Mouse (Mus musculus): Measurements from ENCODE around the gene Trim2. TPM values are rescaled to one million over a fixed set of nuclear protein-coding genes. Genes with fewer than 3 reads are reported as not detected.

Gene Trim2
- polyA plus RNA-seq, 1 experiment from 2014 or later, result 117 TPM

- Histone ChIP-seq H3K36me3 (ENCODE audit: control insufficient read depth, insufficient read depth, low read length) (no peaks in the 10 kb centered on the region), H3K27ac (ENCODE audit: low read depth, low read length) (peak overlapping the region; percentile 84; the same call in 1 of the 2 replicates), H3K4me3 (ENCODE audit: low read depth, low read length) (peak overlapping the region; percentile 47), H3K4me2 (ENCODE audit: low read length) (peak overlapping the region; percentile 60), H3K4me1 (ENCODE audit: control insufficient read depth, insufficient read depth, low read length) (peaks cover 65% of the 10 kb centered on the region), H3K27me3 (replicated peaks; ENCODE audit: control insufficient read depth, insufficient read depth, low read length) (no peaks in the 10 kb centered on the region), H3K9me3 (replicated peaks; ENCODE audit: control insufficient read depth, low read length) (no peaks in the 10 kb centered on the region), H3K9ac (ENCODE audit: low read length) (peak overlapping the region; percentile 66)
- 7% methylated on average over 2 of the region's 2 CpGs for WGBS
- ATAC-seq (no peak), DNase-seq (ENCODE audit: low spot score) (no peak)
Measured at GRCm38 (mm10) chr3:84219166-84219710, 87.4 kb downstream of the Trim2 start.

- H3K27me3 ChIP-seq (replicated peaks; ENCODE audit: control insufficient read depth, insufficient read depth, low read length), result no peaks in the 10 kb centered on the region
- ATAC-seq, result no peak
- H3K4me2 ChIP-seq (ENCODE audit: low read length), result peak overlapping the region; percentile 60
- no peaks in the 10 kb centered on the region for H3K9me3 ChIP-seq (replicated peaks; ENCODE audit: control insufficient read depth, low read length)
- peaks cover 69% of the 10 kb centered on the region for H3K4me1 ChIP-seq (ENCODE audit: control insufficient read depth, insufficient read depth, low read length)
- H3K9ac ChIP-seq (ENCODE audit: low read length), result peak overlapping the region; percentile 66
- WGBS, result 39% methylated on average over 2 of the region's 2 CpGs
- no peaks in the 10 kb centered on the region for H3K36me3 ChIP-seq (ENCODE audit: control insufficient read depth, insufficient read depth, low read length)
- H3K4me3 ChIP-seq (ENCODE audit: low read depth, low read length), result peak overlapping the region; percentile 47
- DNase-seq (ENCODE audit: low spot score), result no peak
- peak overlapping the region; percentile 56; the same call in 1 of the 2 replicates for H3K27ac ChIP-seq (ENCODE audit: low read depth, low read length)
Measured at GRCm38 (mm10) chr3:84218498-84218897, 88.2 kb downstream of the Trim2 start.

- Histone ChIP-seq H3K9me3 (replicated peaks; ENCODE audit: control insufficient read depth, low read length) (no peaks in the 10 kb centered on the region), H3K4me1 (ENCODE audit: control insufficient read depth, insufficient read depth, low read length) (peaks cover 69% of the 10 kb centered on the region), H3K36me3 (ENCODE audit: control insufficient read depth, insufficient read depth, low read length) (no peaks in the 10 kb centered on the region), H3K9ac (ENCODE audit: low read length) (peak overlapping the region; percentile 66), H3K4me3 (ENCODE audit: low read depth, low read length) (peak overlapping the region; percentile 47), H3K27me3 (replicated peaks; ENCODE audit: control insufficient read depth, insufficient read depth, low read length) (no peaks in the 10 kb centered on the region), H3K27ac (ENCODE audit: low read depth, low read length) (peak overlapping the region; percentile 56; the same call in 1 of the 2 replicates), H3K4me2 (ENCODE audit: low read length) (peak overlapping the region; percentile 60)
- 9% methylated on average over 4 of the region's 4 CpGs for WGBS
- DNase-seq (ENCODE audit: low spot score) (no peak), ATAC-seq (no peak)
Measured at GRCm38 (mm10) chr3:84217961-84218351, 88.7 kb downstream of the Trim2 start.

- no peak for ATAC-seq
- peak overlapping the region; percentile 66; the same call in 1 of the 2 replicates for H3K9ac ChIP-seq (ENCODE audit: low read length)
- no peaks in the 10 kb centered on the region for H3K36me3 ChIP-seq (ENCODE audit: control insufficient read depth, insufficient read depth, low read length)
- H3K27me3 ChIP-seq (replicated peaks; ENCODE audit: control insufficient read depth, insufficient read depth, low read length), result no peaks in the 10 kb centered on the region
- H3K27ac ChIP-seq (ENCODE audit: low read depth, low read length), result peak overlapping the region; percentile 56; the same call in 1 of the 2 replicates
- 38% methylated on average over 12 of the region's 12 CpGs for WGBS
- H3K4me2 ChIP-seq (ENCODE audit: low read length), result peak overlapping the region; percentile 60
- no peak for DNase-seq (ENCODE audit: low spot score)
- no peaks in the 10 kb centered on the region for H3K9me3 ChIP-seq (replicated peaks; ENCODE audit: control insufficient read depth, low read length)
- H3K4me1 ChIP-seq (ENCODE audit: control insufficient read depth, insufficient read depth, low read length), result peaks cover 69% of the 10 kb centered on the region
- H3K4me3 ChIP-seq (ENCODE audit: low read depth, low read length), result peak overlapping the region; percentile 47
Measured at GRCm38 (mm10) chr3:84217118-84217960, 89.3 kb downstream of the Trim2 start.

GRCm38 (mm10) chr3:84215743-84216360, 90.8 kb downstream of the Trim2 start:
- ATAC-seq, result peak; percentile 33
- Histone ChIP-seq H3K27me3 (replicated peaks; ENCODE audit: control insufficient read depth, insufficient read depth, low read length) (no peaks in the 10 kb centered on the region), H3K27ac (ENCODE audit: low read depth, low read length) (peak overlapping the region; percentile 76), H3K36me3 (ENCODE audit: control insufficient read depth, insufficient read depth, low read length) (no peaks in the 10 kb centered on the region), H3K4me2 (ENCODE audit: low read length) (peak overlapping the region; percentile 33), H3K9me3 (replicated peaks; ENCODE audit: control insufficient read depth, low read length) (no peaks in the 10 kb centered on the region), H3K9ac (ENCODE audit: low read length) (peak overlapping the region; percentile 43; the same call in 1 of the 2 replicates), H3K4me1 (ENCODE audit: control insufficient read depth, insufficient read depth, low read length) (peaks cover 62% of the 10 kb centered on the region), H3K4me3 (ENCODE audit: low read depth, low read length) (no peak overlapping the region)
- WGBS, result 51% methylated on average over 15 of the region's 15 CpGs
- peak; percentile 78 for DNase-seq (ENCODE audit: low spot score)

- no peak overlapping the region for H3K4me3 ChIP-seq (ENCODE audit: low read depth, low read length)
- peak; percentile 43 for ATAC-seq
- no peaks in the 10 kb centered on the region for H3K27me3 ChIP-seq (replicated peaks; ENCODE audit: control insufficient read depth, insufficient read depth, low read length)
- peak; percentile 72 for DNase-seq (ENCODE audit: low spot score)
- H3K4me2 ChIP-seq (ENCODE audit: low read length), result peak overlapping the region; percentile 33
- H3K27ac ChIP-seq (ENCODE audit: low read depth, low read length), result peak overlapping the region; percentile 76
- peak overlapping the region; percentile 43 for H3K9ac ChIP-seq (ENCODE audit: low read length)
- no peaks in the 10 kb centered on the region for H3K36me3 ChIP-seq (ENCODE audit: control insufficient read depth, insufficient read depth, low read length)
- 40% methylated on average over 9 of the region's 9 CpGs for WGBS
- H3K9me3 ChIP-seq (replicated peaks; ENCODE audit: control insufficient read depth, low read length), result no peaks in the 10 kb centered on the region
- H3K4me1 ChIP-seq (ENCODE audit: control insufficient read depth, insufficient read depth, low read length), result peaks cover 59% of the 10 kb centered on the region
Measured at GRCm38 (mm10) chr3:84215253-84215652, 91.4 kb downstream of the Trim2 start.

GRCm38 (mm10) chr3:84214501-84214900, 92.2 kb downstream of the Trim2 start:
- Histone ChIP-seq H3K9me3 (replicated peaks; ENCODE audit: control insufficient read depth, low read length) (no peaks in the 10 kb centered on the region), H3K4me2 (ENCODE audit: low read length) (peak overlapping the region; percentile 33; the same call in 1 of the 2 replicates), H3K36me3 (ENCODE audit: control insufficient read depth, insufficient read depth, low read length) (peaks cover 7% of the 10 kb centered on the region), H3K27me3 (replicated peaks; ENCODE audit: control insufficient read depth, insufficient read depth, low read length) (no peaks in the 10 kb centered on the region), H3K4me3 (ENCODE audit: low read depth, low read length) (no peak overlapping the region), H3K27ac (ENCODE audit: low read depth, low read length) (peak overlapping the region; percentile 76; the same call in 1 of the 2 replicates), H3K9ac (ENCODE audit: low read length) (no peak overlapping the region), H3K4me1 (ENCODE audit: control insufficient read depth, insufficient read depth, low read length) (peaks cover 54% of the 10 kb centered on the region)
- ATAC-seq, result no peak
- 72% methylated on average over 6 of the region's 6 CpGs for WGBS
- DNase-seq (ENCODE audit: low spot score), result no peak

- peaks cover 37% of the 10 kb centered on the region for H3K36me3 ChIP-seq (ENCODE audit: control insufficient read depth, insufficient read depth, low read length)
- H3K27me3 ChIP-seq (replicated peaks; ENCODE audit: control insufficient read depth, insufficient read depth, low read length), result no peaks in the 10 kb centered on the region
- no peak overlapping the region for H3K4me3 ChIP-seq (ENCODE audit: low read depth, low read length)
- peaks cover 25% of the 10 kb centered on the region for H3K4me1 ChIP-seq (ENCODE audit: control insufficient read depth, insufficient read depth, low read length)
- ATAC-seq (no peak), DNase-seq (ENCODE audit: low spot score) (no peak)
- 85% methylated on average over 7 of the region's 7 CpGs for WGBS
- H3K9ac ChIP-seq (ENCODE audit: low read length), result no peak overlapping the region
- H3K4me2 ChIP-seq (ENCODE audit: low read length), result no peak overlapping the region
- H3K9me3 ChIP-seq (replicated peaks; ENCODE audit: control insufficient read depth, low read length), result no peaks in the 10 kb centered on the region
- H3K27ac ChIP-seq (ENCODE audit: low read depth, low read length), result no peak overlapping the region
Measured at GRCm38 (mm10) chr3:84211340-84211875, 95.3 kb downstream of the Trim2 start.

Data from forebrain, embryonic 14.5 days (tissue).